Mouse (Mus musculus): Measurements from ENCODE around the gene Dag1. TPM values are rescaled to one million over a fixed set of nuclear protein-coding genes. Genes with fewer than 3 reads are reported as not detected.
A peak's percentile ranks its signal among the peaks of the same experiment; 100 is the strongest.

Dag1 gene
- 0.67 and 0.75 TPM in 2 replicates for polyA plus RNA-seq (2012)

GRCm38 (mm10) chr9:108263690-108264190 is at the start of gene Dag1:
Gene Dag1 (minus strand): TSS chr9:108263958.
- H3K9me3 ChIP-seq (ENCODE audit: control insufficient read depth, low read length): no peaks in the 10 kb centered on the region
- H3K4me3 ChIP-seq (replicated peaks): peak within 1 kb of the TSS; percentile 93
- TF ChIP-seq GATA1 (IDR thresholded peaks at IDR 0.05; ENCODE audit: low read length) (no peak), TAL1 (IDR thresholded peaks at IDR 0.05; ENCODE audit: low read length) (no peak)
- H3K27me3 ChIP-seq (ENCODE audit: control insufficient read depth): peaks cover 4% of the 10 kb centered on the region; the same call in 1 of the 2 replicates
- H3K36me3 ChIP-seq (ENCODE audit: control insufficient read depth): no peaks in the 10 kb centered on the region
- H3K4me1 ChIP-seq (ENCODE audit: control insufficient read depth): peaks cover 47% of the 10 kb centered on the region

GRCm38 (mm10) chr9:108308141-108308540 is 44.4 kb upstream of the Dag1 start:
- TF ChIP-seq GATA1 (IDR thresholded peaks at IDR 0.05; ENCODE audit: low read length): no peak
- TF ChIP-seq TAL1 (IDR thresholded peaks at IDR 0.05; ENCODE audit: low read length): no peak
- Histone ChIP-seq H3K27me3 (ENCODE audit: control insufficient read depth) (no peaks in the 10 kb centered on the region), H3K9me3 (ENCODE audit: control insufficient read depth, low read length) (no peaks in the 10 kb centered on the region), H3K4me1 (ENCODE audit: control insufficient read depth) (peaks cover 59% of the 10 kb centered on the region), H3K36me3 (ENCODE audit: control insufficient read depth) (peaks cover 60% of the 10 kb centered on the region), H3K4me3 (replicated peaks) (peak overlapping the region; percentile 83)

GRCm38 (mm10) chr9:108307021-108307807 is 43.5 kb upstream of the Dag1 start:
- Histone ChIP-seq H3K27me3 (ENCODE audit: control insufficient read depth) (no peaks in the 10 kb centered on the region), H3K9me3 (ENCODE audit: control insufficient read depth, low read length) (no peaks in the 10 kb centered on the region), H3K36me3 (ENCODE audit: control insufficient read depth) (peaks cover 61% of the 10 kb centered on the region), H3K4me1 (ENCODE audit: control insufficient read depth) (peaks cover 64% of the 10 kb centered on the region), H3K4me3 (replicated peaks) (peak overlapping the region; percentile 83)
- TF ChIP-seq TAL1 (IDR thresholded peaks at IDR 0.05; ENCODE audit: low read length): no peak
- TF ChIP-seq GATA1 (IDR thresholded peaks at IDR 0.05; ENCODE audit: low read length): no peak

- H3K36me3 ChIP-seq (ENCODE audit: control insufficient read depth): peaks cover 58% of the 10 kb centered on the region
- peaks cover 58% of the 10 kb centered on the region for H3K4me1 ChIP-seq (ENCODE audit: control insufficient read depth)
- no peaks in the 10 kb centered on the region for H3K9me3 ChIP-seq (ENCODE audit: control insufficient read depth, low read length)
- peak overlapping the region; percentile 83 for H3K4me3 ChIP-seq (replicated peaks)
- no peaks in the 10 kb centered on the region for H3K27me3 ChIP-seq (ENCODE audit: control insufficient read depth)
- TF ChIP-seq TAL1 (IDR thresholded peaks at IDR 0.05; ENCODE audit: low read length) (no peak), GATA1 (IDR thresholded peaks at IDR 0.05; ENCODE audit: low read length) (no peak)
Observed at GRCm38 (mm10) chr9:108306571-108306980, 42.8 kb upstream of the Dag1 start.

GRCm38 (mm10) chr9:108305629-108306520 is 42.1 kb upstream of the Dag1 start, which contains the start of the genes Rhoa and Tcta:
Gene Rhoa (plus strand): TSS chr9:108306129.
Gene Tcta (minus strand): TSS chr9:108306160.
- Histone ChIP-seq H3K36me3 (ENCODE audit: control insufficient read depth) (peaks cover 56% of the 10 kb centered on the region), H3K9me3 (ENCODE audit: control insufficient read depth, low read length) (no peaks in the 10 kb centered on the region), H3K4me1 (ENCODE audit: control insufficient read depth) (peaks cover 56% of the 10 kb centered on the region), H3K27me3 (ENCODE audit: control insufficient read depth) (no peaks in the 10 kb centered on the region), H3K4me3 (replicated peaks) (peak within 1 kb of the TSS; percentile 83)
- no peak for TF ChIP-seq TAL1 (IDR thresholded peaks at IDR 0.05; ENCODE audit: low read length)

- Histone ChIP-seq H3K36me3 (ENCODE audit: control insufficient read depth) (peaks cover 55% of the 10 kb centered on the region), H3K4me3 (replicated peaks) (peak overlapping the region; percentile 83), H3K4me1 (ENCODE audit: control insufficient read depth) (peaks cover 55% of the 10 kb centered on the region), H3K27me3 (ENCODE audit: control insufficient read depth) (no peaks in the 10 kb centered on the region), H3K9me3 (ENCODE audit: control insufficient read depth, low read length) (no peaks in the 10 kb centered on the region)
- no peak for TF ChIP-seq GATA1 (IDR thresholded peaks at IDR 0.05; ENCODE audit: low read length)
- TF ChIP-seq TAL1 (IDR thresholded peaks at IDR 0.05; ENCODE audit: low read length): no peak
Observed at GRCm38 (mm10) chr9:108305170-108305569, 41.4 kb upstream of the Dag1 start.

- H3K4me3 ChIP-seq (replicated peaks): peak overlapping the region; percentile 83
- no peaks in the 10 kb centered on the region for H3K27me3 ChIP-seq (ENCODE audit: control insufficient read depth)
- no peak for TF ChIP-seq TAL1 (IDR thresholded peaks at IDR 0.05; ENCODE audit: low read length)
- no peak for TF ChIP-seq GATA1 (IDR thresholded peaks at IDR 0.05; ENCODE audit: low read length)
- H3K4me1 ChIP-seq (ENCODE audit: control insufficient read depth): peaks cover 50% of the 10 kb centered on the region
- peaks cover 50% of the 10 kb centered on the region for H3K36me3 ChIP-seq (ENCODE audit: control insufficient read depth)
- H3K9me3 ChIP-seq (ENCODE audit: control insufficient read depth, low read length): no peaks in the 10 kb centered on the region
Observed at GRCm38 (mm10) chr9:108304716-108305115, 41.0 kb upstream of the Dag1 start.

GRCm38 (mm10) chr9:108301853-108302252 is 38.1 kb upstream of the Dag1 start:
- H3K36me3 ChIP-seq (ENCODE audit: control insufficient read depth): peaks cover 35% of the 10 kb centered on the region
- no peak overlapping the region for H3K4me3 ChIP-seq (replicated peaks)
- H3K27me3 ChIP-seq (ENCODE audit: control insufficient read depth): peaks cover 2% of the 10 kb centered on the region; the same call in 1 of the 2 replicates
- no peaks in the 10 kb centered on the region for H3K9me3 ChIP-seq (ENCODE audit: control insufficient read depth, low read length)
- TF ChIP-seq GATA1 (IDR thresholded peaks at IDR 0.05; ENCODE audit: low read length): no peak
- no peak for TF ChIP-seq TAL1 (IDR thresholded peaks at IDR 0.05; ENCODE audit: low read length)
- H3K4me1 ChIP-seq (ENCODE audit: control insufficient read depth): peaks cover 34% of the 10 kb centered on the region
